Mouse (Mus musculus) lung, embryonic 14.5 days (tissue): ENCODE data around the gene Ap1ar. TPM values are rescaled to one million over a fixed set of nuclear protein-coding genes. Genes with fewer than 3 reads are reported as not detected.
"Not testable (repeated sequence)": the region's sequence is repeated elsewhere in the genome, so short reads cannot be mapped to it uniquely, and the experiment has no call there.

Source experiments
- ATAC-seq: fragments of 200-750 bp; cut with Nextera tagmentation; 2 replicates; pipeline ENCODE4 v1.8.0; 2017; ENCODE audit warnings: mild to moderate bottlenecking, moderate TSS enrichment, moderate library complexity; ENCODE audit not compliant: insufficient read depth
- DNase-seq: peaks from one replicate; pipeline ENCODE4 v3.0.0-alpha.2; 2015
- H3K27ac ChIP-seq: fragments of 300-500 bp; sonication (generic); 2 replicates; pipeline ENCODE4 v1.5.1; 2014; ENCODE audit warnings: low read depth, mild to moderate bottlenecking, moderate library complexity
- H3K27me3 ChIP-seq: fragments of 300-500 bp; sonication (generic); 2 replicates; pipeline ENCODE4 v1.6.1; 2014; ENCODE audit warnings: low read length, control low read depth; ENCODE audit not compliant: insufficient read depth
- H3K36me3 ChIP-seq: fragments of 300-500 bp; sonication (generic); 2 replicates; pipeline ENCODE4 v1.6.1; 2014; ENCODE audit warnings: control low read depth; ENCODE audit not compliant: insufficient read depth
- H3K4me1 ChIP-seq: fragments of 300-500 bp; sonication (generic); 2 replicates; pipeline ENCODE4 v1.6.1; 2014; ENCODE audit warnings: antibody characterized with exemption, control low read depth; ENCODE audit not compliant: insufficient read depth
- H3K4me2 ChIP-seq: fragments of 300-500 bp; sonication (generic); 2 replicates; pipeline ENCODE4 v1.6.1; 2014; ENCODE audit warnings: mild to moderate bottlenecking
- H3K4me3 ChIP-seq: fragments of 300-500 bp; sonication (generic); 2 replicates; pipeline ENCODE4 v1.5.1; 2014; ENCODE audit warnings: low read depth, low read length
- H3K9ac ChIP-seq: fragments of 300-500 bp; sonication (generic); 2 replicates; pipeline ENCODE4 v1.6.1; 2014
- H3K9me3 ChIP-seq: fragments of 300-500 bp; sonication (generic); 2 replicates; pipeline ENCODE4 v1.6.1; 2016; ENCODE audit warnings: low read depth, low read length, control low read depth
- CTCF ChIP-seq: IDR thresholded peaks from 2 replicates; pipeline ENCODE4 v1.5.1; 2016; ENCODE audit warnings: antibody characterized with exemption, low read depth
- WGBS: fragments of 180-500 bp; shearing (Covaris S2); extraction: QIAGEN DNeasy Blood & Tissue Kit; methylation state at CpG from one replicate; pipeline ENCODE4 v1.1.7; 2014; 5-methylcytosine and 5-hydroxymethylcytosine counted together
- polyA plus RNA-seq: library from polyadenylated mRNA; unstranded; fragments of >200 nt; fragmentation: Nextera tagmentation; extraction: Ambion mirVana; gene quantifications from 2 replicates; pipeline ENCODE4 v1.2.1, GENCODE M21; 2014

Ap1ar gene
- polyA plus RNA-seq, 1 experiment from 2014 or later, result 69.5 TPM

GRCm38 (mm10) chr3:127788919-127789318, 48.4 kb downstream of the Ap1ar start:
- no peak overlapping the region for H3K27ac ChIP-seq
- H3K9ac ChIP-seq, result no peak overlapping the region
- 15% methylated on average over 8 of the region's 8 CpGs for WGBS
- ATAC-seq (no peak), DNase-seq (no peak)
- no peaks in the 10 kb centered on the region for H3K36me3 ChIP-seq
- no peaks in the 10 kb centered on the region for H3K9me3 ChIP-seq
- peak overlapping the region; percentile 99 for H3K4me2 ChIP-seq
- H3K27me3 ChIP-seq, result peaks cover 18% of the 10 kb centered on the region
- TF ChIP-seq CTCF, result no peak
- peak overlapping the region; percentile 56; the same call in 1 of the 2 replicates for H3K4me3 ChIP-seq
- H3K4me1 ChIP-seq, result no peaks in the 10 kb centered on the region

- Histone ChIP-seq H3K4me2 (no peak overlapping the region), H3K4me3 (no peak overlapping the region), H3K9me3 (no peaks in the 10 kb centered on the region), H3K27me3 (peaks cover 18% of the 10 kb centered on the region), H3K36me3 (no peaks in the 10 kb centered on the region), H3K27ac (no peak overlapping the region), H3K4me1 (no peaks in the 10 kb centered on the region), H3K9ac (no peak overlapping the region)
- no peak for TF ChIP-seq CTCF
- DNase-seq (no peak), ATAC-seq (no peak)
- 48% methylated on average over 7 of the region's 7 CpGs for WGBS
Measured at GRCm38 (mm10) chr3:127788038-127788437, 49.3 kb downstream of the Ap1ar start.

- Histone ChIP-seq H3K27me3 (peaks cover 18% of the 10 kb centered on the region), H3K27ac (no peak overlapping the region), H3K9me3 (no peaks in the 10 kb centered on the region), H3K4me2 (no peak overlapping the region), H3K36me3 (no peaks in the 10 kb centered on the region), H3K4me1 (no peaks in the 10 kb centered on the region), H3K4me3 (no peak overlapping the region), H3K9ac (no peak overlapping the region)
- no peak for TF ChIP-seq CTCF
- ATAC-seq (no peak), DNase-seq (no peak)
Measured at GRCm38 (mm10) chr3:127787032-127787431, 50.3 kb downstream of the Ap1ar start.

GRCm38 (mm10) chr3:127783680-127784079, 53.6 kb downstream of the Ap1ar start:
- not testable (repeated sequence) for H3K4me3 ChIP-seq, H3K27me3 ChIP-seq, DNase-seq, H3K9me3 ChIP-seq, H3K27ac ChIP-seq, H3K9ac ChIP-seq, H3K36me3 ChIP-seq, H3K4me1 ChIP-seq, ATAC-seq, H3K4me2 ChIP-seq
- WGBS, result 94% methylated on average over 8 of the region's 8 CpGs

- DNase-seq, result peak; percentile 68
- 51% methylated on average over 6 of the region's 6 CpGs for WGBS
- no peak overlapping the region for H3K4me2 ChIP-seq
- no peak for TF ChIP-seq CTCF
- H3K36me3 ChIP-seq, result no peaks in the 10 kb centered on the region
- no peaks in the 10 kb centered on the region for H3K9me3 ChIP-seq
- no peak for ATAC-seq
- peaks cover under 1% of the 10 kb centered on the region; the same call in 1 of the 2 replicates for H3K27me3 ChIP-seq
- H3K4me3 ChIP-seq, result no peak overlapping the region
- H3K9ac ChIP-seq, result no peak overlapping the region
- no peaks in the 10 kb centered on the region for H3K4me1 ChIP-seq
- no peak overlapping the region for H3K27ac ChIP-seq
Measured at GRCm38 (mm10) chr3:127782921-127783320, 54.4 kb downstream of the Ap1ar start.

GRCm38 (mm10) chr3:127780921-127781320, 56.4 kb downstream of the Ap1ar start:
- no peak overlapping the region for H3K27ac ChIP-seq
- H3K36me3 ChIP-seq, result no peaks in the 10 kb centered on the region
- 90% methylated on average over 9 of the region's 9 CpGs for WGBS
- no peak overlapping the region for H3K9ac ChIP-seq
- ATAC-seq (no peak), DNase-seq (no peak)
- H3K9me3 ChIP-seq, result no peaks in the 10 kb centered on the region
- H3K4me3 ChIP-seq, result no peak overlapping the region
- H3K27me3 ChIP-seq, result no peaks in the 10 kb centered on the region
- H3K4me1 ChIP-seq, result no peaks in the 10 kb centered on the region
- no peak overlapping the region for H3K4me2 ChIP-seq
- TF ChIP-seq CTCF, result no peak

- Histone ChIP-seq H3K9me3 (no peaks in the 10 kb centered on the region), H3K27me3 (no peaks in the 10 kb centered on the region), H3K4me2 (peak within 1 kb of the TSS; percentile 70), H3K4me1 (no peaks in the 10 kb centered on the region), H3K9ac (peak within 1 kb of the TSS; percentile 53), H3K27ac (peak within 1 kb of the TSS; percentile 65), H3K4me3 (peak within 1 kb of the TSS; percentile 46), H3K36me3 (no peaks in the 10 kb centered on the region)
- peak; percentile 83 for DNase-seq
- under 1% methylated on average over 24 of the region's 24 CpGs for WGBS
- ATAC-seq, result peak; percentile 93
- peak; percentile 59 for TF ChIP-seq CTCF
Measured at GRCm38 (mm10) chr3:127780021-127780644, 57.2 kb downstream of the Ap1ar start, which contains the start of gene Alpk1. Gene Alpk1, minus strand, starts transcription at chr3:127780527.
